Mouse (Mus musculus): Measurements from ENCODE around the gene Syna. TPM values are rescaled to one million over a fixed set of nuclear protein-coding genes. Genes with fewer than 3 reads are reported as not detected.

Gene Syna
- polyA plus RNA-seq, 1 experiment from 2014 or later = 0.14 TPM

- H3K27ac ChIP-seq (ENCODE audit: low read depth, low read length) = no peak overlapping the region
- no peaks in the 10 kb centered on the region for H3K27me3 ChIP-seq (ENCODE audit: control insufficient read depth, insufficient read depth, low read length)
- no peak for ATAC-seq (ENCODE audit: low FRiP score, low TSS enrichment)
- H3K36me3 ChIP-seq (ENCODE audit: control insufficient read depth, insufficient read depth, low read length) = peaks cover 48% of the 10 kb centered on the region
- no peaks in the 10 kb centered on the region for H3K4me1 ChIP-seq (ENCODE audit: control insufficient read depth, insufficient read depth, low read length)
- H3K9ac ChIP-seq (ENCODE audit: low read depth, low read length) = no peak overlapping the region
- no peak overlapping the region for H3K4me3 ChIP-seq (ENCODE audit: low read length)
- no peaks in the 10 kb centered on the region for H3K9me3 ChIP-seq (ENCODE audit: control insufficient read depth, low read length)
- no peak overlapping the region for H3K4me2 ChIP-seq (replicated peaks; ENCODE audit: low read depth, low read length)
- 92% methylated on average over 5 of the region's 5 CpGs for WGBS
These were observed 49.7 kb downstream of the Syna start for GRCm38 (mm10) chr5:134510266-134510665.

DNA sequence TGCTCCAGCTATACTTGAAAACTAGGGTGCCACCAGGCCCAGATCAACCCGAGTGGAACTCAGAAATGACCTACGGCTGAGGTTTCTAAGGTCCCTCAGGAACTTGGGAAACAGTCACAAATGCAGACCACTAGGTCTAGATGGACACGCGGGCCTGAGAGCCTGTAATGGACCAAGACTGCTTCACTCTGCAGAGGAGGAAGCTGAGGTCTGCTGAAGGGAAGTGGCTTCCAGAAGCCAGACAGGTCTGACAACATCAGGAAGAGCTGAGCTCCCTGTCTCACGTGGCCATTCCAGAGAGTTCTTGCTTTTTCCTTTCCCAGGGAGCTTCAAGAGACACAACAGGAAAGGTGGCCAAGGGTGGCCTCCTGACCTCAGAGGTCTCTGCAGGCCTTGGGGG lies 51.0 kb downstream of the Syna start:
- Histone ChIP-seq H3K9me3 (ENCODE audit: control insufficient read depth, low read length) (no peaks in the 10 kb centered on the region), H3K36me3 (ENCODE audit: control insufficient read depth, insufficient read depth, low read length) (peaks cover 35% of the 10 kb centered on the region), H3K9ac (ENCODE audit: low read depth, low read length) (no peak overlapping the region), H3K4me2 (replicated peaks; ENCODE audit: low read depth, low read length) (no peak overlapping the region), H3K27me3 (ENCODE audit: control insufficient read depth, insufficient read depth, low read length) (no peaks in the 10 kb centered on the region), H3K4me1 (ENCODE audit: control insufficient read depth, insufficient read depth, low read length) (no peaks in the 10 kb centered on the region), H3K4me3 (ENCODE audit: low read length) (no peak overlapping the region), H3K27ac (ENCODE audit: low read depth, low read length) (no peak overlapping the region)
- WGBS = 91% methylated on average over 5 of the region's 5 CpGs
- no peak for ATAC-seq (ENCODE audit: low FRiP score, low TSS enrichment)

Small RNAs within 50 kb of the gene (microRNA-seq; reads per million reads assigned to microRNA genes)
- not detected for gene Mir7228

Other genes starting within 250 kb of the Syna start
- gene Gtf2i, start 245.4 kb downstream of the Syna start, polyA plus RNA-seq (2014; fragmentation: Nextera tagmentation; extraction: Ambion mirVana) = 131 and 196 TPM in 2 replicates
- 60.9 and 84.8 TPM in 2 replicates for gene Gtf2ird1, start 103.5 kb downstream of the Syna start, polyA plus RNA-seq (2014; fragmentation: Nextera tagmentation; extraction: Ambion mirVana)
- 3.7 and 4.4 TPM in 2 replicates for gene Clip2, start 7.7 kb downstream of the Syna start, polyA plus RNA-seq (2014; fragmentation: Nextera tagmentation; extraction: Ambion mirVana)
- 309 and 333 TPM in 2 replicates for gene Rfc2, start 21.2 kb upstream of the Syna start, polyA plus RNA-seq (2014; fragmentation: Nextera tagmentation; extraction: Ambion mirVana)
- gene Lat2, start 54.9 kb upstream of the Syna start, polyA plus RNA-seq (2014; fragmentation: Nextera tagmentation; extraction: Ambion mirVana) = 1.8 and 2.2 TPM in 2 replicates
- 463 and 491 TPM in 2 replicates for gene Eif4h, start 79.3 kb upstream of the Syna start, polyA plus RNA-seq (2014; fragmentation: Nextera tagmentation; extraction: Ambion mirVana)
- gene Limk1, start 128.4 kb upstream of the Syna start, polyA plus RNA-seq (2014; fragmentation: Nextera tagmentation; extraction: Ambion mirVana) = 6.7 and 9.1 TPM in 2 replicates
- gene Eln, start 187.2 kb upstream of the Syna start, polyA plus RNA-seq (2014; fragmentation: Nextera tagmentation; extraction: Ambion mirVana) = 7.7 and 9.5 TPM in 2 replicates

Data from kidney, embryonic 14.5 days (tissue).